Mouse (Mus musculus) liver, postnatal 0 days (tissue): Measurements from ENCODE around the gene Fam198a. TPM values are rescaled to one million over a fixed set of nuclear protein-coding genes. Genes with fewer than 3 reads are reported as not detected.

Experiments used
- ATAC-seq: fragments of 200-750 bp; cut with Nextera tagmentation; 2 replicates; pipeline ENCODE4 v1.8.0; 2017; ENCODE audit warnings: mild to moderate bottlenecking, moderate library complexity
- DNase-seq: peaks from one replicate; pipeline ENCODE4 v3.0.0-alpha.2; 2016
- H3K27ac ChIP-seq: fragments of 300-500 bp; sonication (generic); 2 replicates; pipeline ENCODE4 v1.5.1; 2014; ENCODE audit warnings: antibody characterized with exemption, moderate library complexity, mild to moderate bottlenecking, low read depth
- H3K27me3 ChIP-seq: fragments of 300-500 bp; sonication (generic); 2 replicates; pipeline ENCODE4 v1.6.1; 2014; ENCODE audit warnings: low read length, control low read depth, mixed read lengths; ENCODE audit not compliant: insufficient read depth
- H3K36me3 ChIP-seq: fragments of 300-500 bp; sonication (generic); replicated peaks from 2 replicates; pipeline ENCODE4 v1.6.1; 2014; ENCODE audit warnings: mild to moderate bottlenecking, control low read depth, low read length, moderate library complexity, mixed read lengths; ENCODE audit not compliant: insufficient read depth
- H3K4me1 ChIP-seq: fragments of 300-500 bp; sonication (generic); 2 replicates; pipeline ENCODE4 v1.6.1; 2014; ENCODE audit warnings: antibody characterized with exemption, mild to moderate bottlenecking, control low read depth; ENCODE audit not compliant: insufficient read depth
- H3K4me2 ChIP-seq: fragments of 300-500 bp; sonication (generic); 2 replicates; pipeline ENCODE4 v1.6.1; 2014; ENCODE audit warnings: low read depth, mild to moderate bottlenecking, low read length, moderate library complexity, mixed read lengths
- H3K4me3 ChIP-seq: fragments of 300-500 bp; sonication (generic); 2 replicates; pipeline ENCODE4 v1.5.1; 2014; ENCODE audit warnings: low read depth, low read length
- H3K9ac ChIP-seq: fragments of 300-500 bp; sonication (generic); replicated peaks from 2 replicates; pipeline ENCODE4 v1.6.1; 2014; ENCODE audit warnings: mild to moderate bottlenecking, moderate library complexity
- H3K9me3 ChIP-seq: fragments of 300-500 bp; sonication (generic); 2 replicates; pipeline ENCODE4 v1.6.1; 2016; ENCODE audit warnings: mild to moderate bottlenecking, control low read depth, low read length, mixed read lengths
- CTCF ChIP-seq: sonication (generic); IDR thresholded peaks from 2 replicates; pipeline ENCODE4 v1.5.1; 2016; ENCODE audit warnings: antibody characterized with exemption, low read depth
- EP300 ChIP-seq: IDR thresholded peaks from 2 replicates; pipeline ENCODE4 v1.6.1; 2016; ENCODE audit warnings: antibody characterized with exemption, low read depth, mild to moderate bottlenecking
- WGBS: fragments of 180-500 bp; shearing (Covaris S2); extraction: QIAGEN DNeasy Blood & Tissue Kit; methylation state at CpG from one replicate; pipeline ENCODE4 v1.1.7; 2014; ENCODE audit not compliant: insufficient replicate concordance; 5-methylcytosine and 5-hydroxymethylcytosine counted together
- polyA plus RNA-seq: library from polyadenylated mRNA; unstranded; fragments of >200 nt; fragmentation: Nextera tagmentation; extraction: Ambion mirVana; gene quantifications from 2 replicates; pipeline ENCODE4 v1.2.1, GENCODE M21; 2015

The Fam198a gene
- polyA plus RNA-seq, 1 experiment from 2014 or later: 0.32 TPM

DNA sequence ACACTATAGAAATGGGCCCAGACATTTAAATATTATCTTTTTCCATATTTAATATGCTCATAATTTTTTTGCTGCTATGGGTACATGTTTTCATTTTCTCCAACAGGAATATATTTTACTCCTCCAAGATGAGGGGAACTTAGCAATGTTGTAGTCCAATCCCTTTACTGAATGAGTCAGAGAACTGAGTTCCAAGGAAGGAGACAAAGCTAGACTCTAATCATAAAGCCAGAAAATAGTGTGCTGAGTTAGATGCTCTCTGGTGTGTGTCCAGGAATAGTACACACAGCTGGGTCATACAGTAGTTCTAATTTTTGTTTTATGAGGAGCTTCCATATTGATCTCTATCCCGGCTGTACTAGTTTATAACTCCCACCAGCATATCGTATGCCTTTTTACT, 55.4 kb downstream of the Fam198a start:
- 75% methylated on average over 2 of the region's 2 CpGs for WGBS
- Histone ChIP-seq H3K4me2 (no peak overlapping the region), H3K9ac (no peak overlapping the region), H3K36me3 (no peaks in the 10 kb centered on the region), H3K9me3 (no peaks in the 10 kb centered on the region), H3K4me1 (no peaks in the 10 kb centered on the region), H3K27ac (no peak overlapping the region), H3K27me3 (no peaks in the 10 kb centered on the region), H3K4me3 (no peak overlapping the region)
- DNase-seq: no peak
- ATAC-seq: no peak
- TF ChIP-seq EP300 (no peak), CTCF (no peak)

- H3K27ac ChIP-seq: no peak overlapping the region
- no peak overlapping the region for H3K4me3 ChIP-seq
- ATAC-seq (no peak), DNase-seq (peak; percentile 57)
- no peak overlapping the region for H3K9ac ChIP-seq
- no peaks in the 10 kb centered on the region for H3K36me3 ChIP-seq
- H3K27me3 ChIP-seq: no peaks in the 10 kb centered on the region
- no peaks in the 10 kb centered on the region for H3K9me3 ChIP-seq
- WGBS: 8% methylated on average over 7 of the region's 7 CpGs
- no peaks in the 10 kb centered on the region for H3K4me1 ChIP-seq
- H3K4me2 ChIP-seq: no peak overlapping the region
- TF ChIP-seq CTCF (no peak), EP300 (no peak)
These were observed 55.8 kb downstream of the Fam198a start for GRCm38 (mm10) chr9:122006609-122007008.

DNA sequence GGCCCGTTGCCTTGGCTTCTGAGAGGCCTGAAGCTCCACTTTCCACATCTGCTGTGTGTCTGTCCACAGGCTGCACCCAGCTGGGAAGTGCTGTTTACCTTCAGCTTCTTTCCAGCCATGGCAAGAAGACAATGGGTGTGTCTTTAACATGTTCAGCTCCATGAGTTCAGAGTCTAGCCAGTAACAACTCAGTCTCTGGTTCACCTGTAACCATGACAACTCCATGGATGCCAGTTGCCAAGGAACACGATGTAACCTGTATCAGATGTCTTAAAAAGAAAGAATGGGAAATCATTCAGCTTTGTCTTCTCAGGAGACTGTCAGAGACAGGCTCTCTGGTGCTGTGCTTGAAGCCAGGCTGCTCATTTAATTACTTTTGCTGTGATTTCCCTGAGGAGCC, 58.1 kb downstream of the Fam198a start:
- Histone ChIP-seq H3K4me3 (no peak overlapping the region), H3K4me1 (no peaks in the 10 kb centered on the region), H3K9ac (no peak overlapping the region), H3K36me3 (no peaks in the 10 kb centered on the region), H3K27me3 (no peaks in the 10 kb centered on the region), H3K9me3 (no peaks in the 10 kb centered on the region), H3K4me2 (no peak overlapping the region), H3K27ac (no peak overlapping the region)
- no peak for ATAC-seq
- no peak for DNase-seq
- 41% methylated on average over 2 of the region's 2 CpGs for WGBS
- TF ChIP-seq CTCF (no peak), EP300 (no peak)

GRCm38 (mm10) chr9:122010751-122011150, 60.0 kb downstream of the Fam198a start:
- H3K27me3 ChIP-seq: no peaks in the 10 kb centered on the region
- H3K27ac ChIP-seq: no peak overlapping the region
- no peaks in the 10 kb centered on the region for H3K9me3 ChIP-seq
- H3K4me3 ChIP-seq: no peak overlapping the region
- no peak for ATAC-seq
- no peak for TF ChIP-seq CTCF
- TF ChIP-seq EP300: no peak
- no peaks in the 10 kb centered on the region for H3K36me3 ChIP-seq
- WGBS: 74% methylated on average over 2 of the region's 2 CpGs
- H3K9ac ChIP-seq: no peak overlapping the region
- H3K4me2 ChIP-seq: no peak overlapping the region
- H3K4me1 ChIP-seq: no peaks in the 10 kb centered on the region
- no peak for DNase-seq

DNA sequence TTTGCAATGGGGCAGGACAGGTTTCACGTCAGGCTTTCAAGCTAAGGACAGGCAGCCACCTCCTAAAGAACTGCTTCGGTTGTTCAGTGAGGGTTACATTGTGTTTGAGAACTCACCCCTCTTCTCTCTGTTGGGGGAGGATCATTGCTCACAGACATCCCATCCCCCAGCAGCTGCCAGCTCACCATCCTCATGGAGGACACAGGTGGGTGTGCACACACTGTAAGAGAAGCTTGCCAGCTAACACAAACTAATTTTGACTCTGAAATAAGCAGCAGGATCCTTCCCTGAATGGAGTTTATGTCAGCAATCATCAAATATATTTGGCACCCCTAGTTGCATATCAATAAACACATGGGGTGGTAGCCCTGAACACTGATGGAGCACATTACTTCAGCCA, 62.0 kb downstream of the Fam198a start:
- TF ChIP-seq CTCF (no peak), EP300 (no peak)
- no peak overlapping the region for H3K4me3 ChIP-seq
- no peaks in the 10 kb centered on the region for H3K4me1 ChIP-seq
- no peak overlapping the region for H3K4me2 ChIP-seq
- DNase-seq: no peak
- no peaks in the 10 kb centered on the region for H3K27me3 ChIP-seq
- H3K27ac ChIP-seq: no peak overlapping the region
- no peaks in the 10 kb centered on the region for H3K36me3 ChIP-seq
- H3K9ac ChIP-seq: no peak overlapping the region
- H3K9me3 ChIP-seq: no peaks in the 10 kb centered on the region
- WGBS: 66% methylated on average over 2 of the region's 2 CpGs
- no peak for ATAC-seq

DNA sequence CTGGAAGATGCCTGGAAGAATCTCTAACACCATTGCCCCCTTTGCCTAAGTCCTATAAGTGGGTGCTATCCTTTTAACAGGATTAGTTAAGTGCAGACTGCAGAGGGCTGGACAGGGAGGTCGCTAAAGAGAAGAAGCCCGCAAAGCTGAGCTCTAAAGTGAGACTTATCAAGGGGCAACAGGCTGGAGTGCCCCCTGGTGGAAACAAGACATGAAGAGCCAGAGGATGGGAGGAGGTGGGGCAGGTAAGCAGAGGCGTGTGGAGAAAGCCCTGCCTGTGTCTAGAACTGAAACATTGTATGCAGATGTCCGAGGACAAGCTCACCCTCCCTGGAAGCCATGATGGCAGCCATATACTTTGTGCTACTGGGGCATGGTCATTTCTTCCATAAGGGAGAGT, 62.8 kb downstream of the Fam198a start:
- no peak overlapping the region for H3K9ac ChIP-seq
- ATAC-seq (no peak), DNase-seq (no peak)
- no peaks in the 10 kb centered on the region for H3K36me3 ChIP-seq
- no peak overlapping the region for H3K4me3 ChIP-seq
- no peak for TF ChIP-seq EP300
- TF ChIP-seq CTCF: no peak
- no peak overlapping the region for H3K4me2 ChIP-seq
- WGBS: 65% methylated on average over 4 of the region's 4 CpGs
- H3K27me3 ChIP-seq: no peaks in the 10 kb centered on the region
- no peak overlapping the region for H3K27ac ChIP-seq
- no peaks in the 10 kb centered on the region for H3K9me3 ChIP-seq
- no peaks in the 10 kb centered on the region for H3K4me1 ChIP-seq

DNA sequence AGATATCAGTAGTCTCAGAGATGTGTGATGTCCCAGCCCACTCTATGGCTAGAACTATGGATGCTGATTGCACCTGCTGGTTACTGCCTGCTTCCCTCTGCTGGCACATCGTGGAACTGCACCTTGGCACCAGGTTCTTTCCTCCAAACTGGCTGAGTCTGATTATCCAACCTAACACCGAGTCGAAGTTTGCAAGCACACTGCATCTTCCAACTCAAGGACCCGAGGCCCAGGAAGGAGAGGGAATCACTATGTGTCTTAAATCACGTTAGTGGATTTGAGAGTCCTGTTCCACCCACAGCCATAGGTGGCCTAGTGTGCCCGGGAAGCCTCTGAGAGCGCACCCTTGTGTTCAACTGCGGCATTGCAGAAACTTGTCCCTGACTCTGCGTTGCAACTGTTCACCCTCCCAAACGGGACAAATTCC, 63.5 kb downstream of the Fam198a start:
- H3K4me2 ChIP-seq: no peak overlapping the region
- H3K36me3 ChIP-seq: no peaks in the 10 kb centered on the region
- DNase-seq (peak; percentile 87), ATAC-seq (peak; percentile 68)
- 12% methylated on average over 10 of the region's 10 CpGs for WGBS
- H3K9me3 ChIP-seq: no peaks in the 10 kb centered on the region
- no peaks in the 10 kb centered on the region for H3K4me1 ChIP-seq
- H3K27me3 ChIP-seq: no peaks in the 10 kb centered on the region
- H3K27ac ChIP-seq: no peak overlapping the region
- H3K4me3 ChIP-seq: no peak overlapping the region
- no peak overlapping the region for H3K9ac ChIP-seq
- TF ChIP-seq CTCF (peak; percentile 86), EP300 (no peak)
